Mouse (Mus musculus) liver, adult 2 months (tissue): ENCODE data around the gene Dcun1d5.

Experiments used
- CTCF ChIP-seq: fragments of 200-500 bp; IDR thresholded peaks from 2 replicates; pipeline ENCODE4 v1.5.1; 2011; ENCODE audit warnings: low read depth, low read length, control low read depth
- POLR2A ChIP-seq: fragments of 200-500 bp; IDR thresholded peaks from 2 replicates; pipeline ENCODE4 v1.6.1; 2011; ENCODE audit warnings: low read length, control low read depth; ENCODE audit not compliant: insufficient read depth; ENCODE audit errors: extremely low read depth

DNA sequence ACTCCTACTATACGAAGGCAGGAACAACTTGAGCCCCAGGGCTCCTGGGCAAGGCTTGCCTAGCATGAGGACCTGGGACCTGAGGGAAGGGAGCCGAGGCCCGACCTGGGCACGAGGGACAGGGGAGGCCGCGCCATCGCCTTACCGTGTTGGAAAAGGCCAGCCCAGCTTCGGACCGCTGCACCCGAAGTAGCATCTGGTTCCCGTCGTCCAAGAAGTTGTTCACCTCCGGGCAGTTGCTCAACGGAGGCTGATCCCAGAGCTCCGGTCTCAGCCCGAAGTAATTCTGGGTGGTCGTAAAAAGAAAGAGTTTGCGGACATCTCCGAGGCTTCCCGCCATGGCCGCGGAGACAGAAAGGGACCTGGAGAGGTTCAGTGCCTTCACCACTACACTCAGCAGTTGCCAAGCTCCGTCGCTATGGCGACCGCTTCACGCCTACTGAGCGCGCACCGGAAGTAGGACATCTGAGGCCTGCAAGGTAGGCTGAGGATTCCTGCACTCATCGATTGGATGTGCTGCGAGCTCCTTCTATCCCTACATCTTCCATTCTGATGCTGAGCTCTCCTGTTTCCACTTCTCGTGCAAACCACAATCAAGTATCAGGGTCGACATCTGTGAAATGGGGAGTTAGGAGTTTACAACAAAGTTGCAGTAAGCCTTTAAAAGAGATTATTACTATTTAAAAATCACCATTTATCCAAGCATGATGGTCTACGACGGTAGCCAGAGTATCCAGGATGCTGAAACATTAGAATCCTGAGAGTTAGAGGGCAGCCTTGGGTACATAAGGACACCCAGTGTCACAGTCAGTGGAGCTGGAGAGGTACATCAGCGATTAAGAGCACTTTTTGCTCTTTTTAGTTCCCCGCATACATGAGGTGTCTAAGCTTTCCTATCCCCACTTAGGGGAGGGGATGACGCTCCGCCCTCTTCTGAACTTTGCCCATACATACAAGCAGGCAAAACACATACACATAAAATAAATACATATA is 7.4 kb upstream of the Dcun1d5 start:
- TF ChIP-seq POLR2A, result no peak
- TF ChIP-seq CTCF, result no peak
